Mouse (Mus musculus) heart, postnatal 36 days (tissue): ENCODE results near the gene Fam193b. TPM values are rescaled to one million over a fixed set of nuclear protein-coding genes. Genes with fewer than 3 reads are reported as not detected.
A peak's percentile ranks its signal among the peaks of the same experiment; 100 is the strongest.

Source experiments
- DNase-seq, 2 experiments: peaks; one replicate each; pipeline ENCODE4 v3.0.0; 2021 to 2022
- intact Hi-C: fragments of 180-260 bp; cut with DNase I; formaldehyde crosslinking; loops from one replicate; pipeline ENCODE4 v1.15.1; 2025
- microRNA-seq, 2 experiments: library from miRNA; unstranded; fragments of <30 nt; microRNA quantifications; one replicate each; pipeline ENCODE4 v1.2.0; 2021; ENCODE audit warnings: borderline number of aligned reads in 2 of 2
- total RNA-seq, 2 experiments: library from RNA; stranded (reverse); gene quantifications; 2 replicates each; pipeline ENCODE4 v1.2.3; 2021

Gene Fam193b
- total RNA-seq, 2 experiments from 2014 or later: 13.7 to 18.1 TPM

DNA sequence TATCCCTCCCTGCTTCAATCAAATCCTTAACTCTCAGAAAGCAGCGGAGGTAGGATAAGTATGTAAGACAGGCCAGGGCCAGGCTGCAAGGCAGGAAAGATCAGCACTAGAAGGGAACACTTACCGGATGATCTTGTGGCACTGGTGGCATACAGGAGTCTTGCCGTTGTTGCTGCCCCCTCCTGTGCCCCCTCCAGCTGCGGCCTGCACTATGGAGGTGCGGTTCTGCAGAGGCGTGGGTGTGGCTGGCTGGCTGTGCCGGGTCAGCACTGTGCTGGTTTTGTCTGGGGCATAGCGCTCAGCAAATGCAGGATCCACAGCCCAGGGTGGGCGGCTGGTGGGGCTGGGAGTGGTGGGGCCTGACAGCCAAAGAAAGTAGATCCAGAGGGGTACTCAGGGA is 65.1 kb downstream of the Fam193b start:
- DNase-seq: no peak
- intact Hi-C loops: no loop called here

DNA sequence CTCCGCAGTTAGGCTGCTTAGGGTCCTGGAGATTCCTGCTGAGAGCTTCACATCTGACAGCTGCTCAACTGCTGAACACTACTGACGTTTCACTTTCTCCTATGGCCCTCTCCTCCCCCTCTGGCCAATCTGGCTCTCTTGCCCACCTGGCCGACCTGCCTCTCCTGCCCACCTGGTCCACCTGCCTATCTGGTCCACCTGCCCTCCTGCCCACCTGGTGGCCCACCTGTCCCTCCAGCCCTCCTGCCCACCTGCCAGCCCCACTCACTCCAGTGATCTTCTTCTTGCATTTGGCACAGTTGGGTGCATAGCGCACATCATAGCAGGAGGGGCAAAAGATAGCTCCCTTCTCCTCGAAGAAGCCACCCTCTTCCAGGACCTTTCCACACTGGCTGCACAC is 66.5 kb downstream of the Fam193b start:
- DNase-seq: no peak
- intact Hi-C loops: no loop called here

DNA sequence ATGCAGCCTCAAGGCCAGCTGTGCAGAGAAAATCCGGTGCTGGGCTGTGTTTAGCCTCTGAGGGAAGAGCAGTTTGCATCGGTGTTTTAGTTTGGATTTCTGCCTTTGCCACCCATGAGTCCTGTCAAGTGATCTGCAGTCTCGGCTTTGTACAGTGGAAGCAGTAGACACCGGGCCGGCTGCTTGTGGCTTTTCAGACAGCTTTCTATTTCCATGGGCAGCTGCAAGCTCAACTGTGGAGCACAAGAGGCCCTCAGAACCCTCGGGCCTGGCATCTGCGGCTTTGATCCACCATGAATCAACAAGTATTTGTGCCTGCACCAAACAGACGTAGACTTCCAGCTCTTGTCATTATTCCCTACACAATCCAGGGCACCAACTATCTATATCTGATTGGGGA is 68.5 kb downstream of the Fam193b start:
- intact Hi-C loops: no loop called here
- DNase-seq: no peak

DNA sequence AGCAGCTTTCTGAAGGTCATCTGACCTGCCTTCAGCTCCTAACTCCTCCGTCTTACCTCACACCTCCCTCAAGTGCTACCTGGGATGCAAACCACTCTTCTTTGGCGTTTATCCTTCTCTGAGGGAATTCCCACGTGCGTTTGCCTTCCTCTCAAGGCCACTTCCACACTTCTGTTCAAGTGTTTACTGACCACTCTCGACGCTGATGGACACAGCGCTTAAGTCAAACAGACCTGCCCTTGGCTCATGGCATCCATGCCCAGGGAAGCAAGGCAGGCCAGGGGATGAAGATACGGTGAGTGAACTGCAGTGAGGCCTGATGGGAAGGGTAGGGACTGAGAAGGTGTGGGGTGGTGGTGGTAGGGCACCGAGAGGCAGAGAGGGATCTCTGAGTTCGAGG is 70.3 kb downstream of the Fam193b start:
- no peak for DNase-seq
- intact Hi-C loops: no loop called here

DNA sequence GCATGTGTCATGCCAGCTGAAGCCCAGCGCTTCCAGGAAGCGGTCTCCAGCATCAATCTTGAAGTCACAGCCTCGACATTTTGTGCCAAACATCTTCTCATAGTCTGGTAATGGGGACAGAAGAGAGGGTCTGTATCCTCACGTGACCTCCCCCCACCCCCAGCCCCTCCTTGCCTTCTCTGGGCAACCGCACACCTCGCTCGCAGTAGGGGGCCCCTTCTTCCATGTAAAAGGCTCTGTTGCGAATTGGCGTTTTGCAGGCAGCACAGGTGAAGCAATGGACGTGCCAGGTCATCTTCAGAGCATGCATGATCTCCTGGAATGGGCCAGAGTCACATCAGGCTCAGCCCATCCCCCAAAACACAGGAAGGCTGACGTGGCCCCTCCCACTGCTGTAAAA is 72.0 kb downstream of the Fam193b start:
- DNase-seq: no peak
- intact Hi-C loops: no loop called here

DNA sequence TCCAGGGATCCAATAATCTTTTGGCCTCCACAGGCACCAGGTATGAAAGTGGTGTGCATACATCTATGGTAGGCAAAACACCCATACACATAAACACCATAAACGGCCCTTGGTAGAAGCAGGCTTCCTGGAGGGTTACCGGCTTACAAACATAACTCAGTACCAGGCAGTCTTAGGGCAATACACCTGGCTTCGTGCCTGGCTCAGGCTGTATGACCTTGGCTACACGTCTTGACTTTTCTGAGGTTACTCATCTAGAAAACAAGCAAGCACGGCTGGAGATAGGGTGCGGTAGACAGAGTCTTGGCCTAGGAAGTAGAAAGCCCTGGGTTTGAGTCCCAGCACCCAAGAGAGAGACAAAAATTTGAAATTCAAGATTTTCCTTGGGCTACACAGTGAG is 74.3 kb downstream of the Fam193b start:
- DNase-seq: no peak
- intact Hi-C loops: no loop called here

DNA sequence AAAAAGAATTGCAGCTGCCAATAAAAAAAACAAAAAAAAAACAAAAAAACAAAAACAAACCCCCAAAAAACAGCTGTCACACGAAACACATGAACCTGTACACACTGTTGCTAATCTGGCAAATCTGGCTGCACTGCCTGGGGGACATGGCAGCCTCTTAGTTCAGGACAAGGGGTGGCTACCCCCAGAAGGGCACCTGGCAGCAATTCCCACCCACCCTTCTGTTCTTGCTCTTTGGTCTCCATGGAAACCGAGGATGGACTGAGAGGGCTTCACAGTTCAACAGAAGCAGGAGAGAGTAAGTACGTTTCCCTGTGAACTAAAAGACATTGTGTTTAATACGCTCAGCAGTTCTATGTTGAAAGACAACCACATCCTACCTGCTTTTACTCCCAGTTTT is 75.2 kb downstream of the Fam193b start:
- no peak for DNase-seq
- intact Hi-C loops: no loop called here

DNA sequence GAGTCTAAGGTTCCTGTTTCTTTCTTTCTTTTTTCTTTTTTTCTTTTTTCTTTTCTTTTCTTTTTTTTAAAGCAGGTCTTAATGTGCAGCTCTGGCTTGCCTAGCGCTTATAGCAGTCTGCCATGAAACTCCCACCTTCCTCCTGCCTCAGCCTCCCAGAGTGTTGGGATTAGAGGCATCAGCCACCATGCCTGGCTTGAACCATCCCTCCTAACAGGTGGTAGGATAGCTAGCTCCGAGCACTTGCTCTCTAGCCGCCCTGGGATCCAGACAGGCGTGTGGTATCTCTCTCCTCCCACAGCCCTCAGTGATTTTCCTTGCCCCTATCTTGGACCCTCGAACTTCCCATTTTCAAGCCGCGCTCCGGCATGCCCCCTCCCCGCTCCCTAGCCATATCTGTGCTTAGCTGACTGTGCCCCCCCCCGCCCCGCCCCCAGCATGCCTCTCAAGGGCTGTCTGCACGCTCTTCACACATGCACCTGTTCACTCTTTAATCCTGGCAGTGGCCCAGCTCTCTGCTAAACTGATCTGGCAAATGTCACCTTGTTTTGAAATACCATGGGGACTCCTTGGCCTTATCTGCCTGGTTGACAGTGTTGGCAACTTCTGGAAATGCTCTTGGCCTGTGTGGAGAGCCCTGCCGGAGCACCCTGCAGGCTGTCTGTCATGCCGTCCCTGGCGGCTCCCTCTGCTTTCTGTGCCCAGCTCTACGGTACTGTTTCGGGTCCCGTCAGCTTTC is 75.9 kb downstream of the Fam193b start:
- DNase-seq: peak in 1 of 2 experiments; percentile 47
- intact Hi-C loops: no loop called here

DNA sequence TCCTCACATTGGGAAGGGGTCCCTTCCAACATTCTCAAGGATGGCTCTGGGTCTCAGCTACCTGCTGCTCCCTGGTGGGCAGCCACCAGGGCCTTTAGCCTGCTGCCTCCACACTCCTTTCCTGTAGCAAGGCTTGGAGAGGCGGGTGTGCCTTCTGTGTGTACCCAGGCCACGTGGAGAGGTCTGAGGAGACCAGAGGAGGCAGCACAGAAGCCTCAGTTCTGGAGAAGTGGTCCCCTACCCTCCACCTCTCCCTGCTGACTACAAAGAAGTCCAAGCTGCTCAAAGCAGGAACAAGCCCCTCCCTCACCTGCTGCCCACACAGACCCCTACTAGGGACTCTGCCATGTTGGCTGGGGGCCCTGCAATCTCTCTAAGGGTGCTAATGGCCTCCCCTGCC is 76.7 kb downstream of the Fam193b start:
- intact Hi-C loops: no loop called here

More for the DNA sequence above, 76.7 kb downstream of the Fam193b start:
- DNase-seq: no peak

Small RNA genes within 50 kb of the gene (microRNA-seq; reads per million reads assigned to microRNA genes)
- 2.0 to 5.1 reads per million in 2 experiments for gene Mir6945

Other genes with a start within 250 kb of the Fam193b start
- gene Rab24, start 249.2 kb downstream of the Fam193b start, total RNA-seq: 10 to 100 TPM; 39.2 to 40.5 TPM
- under 1 TPM; 0.33 to 0.53 TPM for gene Mxd3, start 241.3 kb downstream of the Fam193b start, total RNA-seq
- 10 to 100 TPM; 47.7 to 48.1 TPM for gene Lman2, start 208.3 kb downstream of the Fam193b start, total RNA-seq
- gene Rgs14, start 201.4 kb downstream of the Fam193b start, total RNA-seq: 1 to 10 TPM in 1 of 2 experiments, under 1 TPM in 1; 0.47 to 1.0 TPM
- not detected for gene Slc34a1, start 172.9 kb downstream of the Fam193b start, total RNA-seq
- gene Pfn3, start 155.9 kb downstream of the Fam193b start, total RNA-seq: not detected
- not detected for gene F12, start 144.3 kb downstream of the Fam193b start, total RNA-seq
- gene Grk6, start 126.0 kb downstream of the Fam193b start, total RNA-seq: 10 to 100 TPM; 17.6 to 18.1 TPM
- gene Prr7, start 106.9 kb downstream of the Fam193b start, total RNA-seq: under 1 TPM; 0.58 to 0.70 TPM
- gene Dbn1, start 83.0 kb downstream of the Fam193b start, total RNA-seq: 1 to 10 TPM; 9.4 to 9.6 TPM
- gene Pdlim7, start 57.4 kb downstream of the Fam193b start, total RNA-seq: 10 to 100 TPM; 49.3 to 49.9 TPM
- 1 to 10 TPM; 2.2 to 2.7 TPM for gene Dok3, start 41.8 kb downstream of the Fam193b start, total RNA-seq
- gene Ddx41, start 34.5 kb downstream of the Fam193b start, total RNA-seq: 10 to 100 TPM; 14.4 to 14.7 TPM
- gene Tmed9, start 2.6 kb upstream of the Fam193b start, total RNA-seq: 10 to 100 TPM; 85.3 to 86.2 TPM
- gene B4galt7, start 28.8 kb upstream of the Fam193b start, total RNA-seq: 1 to 10 TPM; 9.0 to 9.7 TPM
- gene Caml, start 51.9 kb upstream of the Fam193b start, total RNA-seq: 10 to 100 TPM; 12.5 TPM
- gene Ddx46, start 63.9 kb upstream of the Fam193b start, total RNA-seq: 10 to 100 TPM; 21.4 to 23.2 TPM
- 10 to 100 TPM; 39.6 to 45.0 TPM for gene B230219D22Rik, start 122.0 kb upstream of the Fam193b start, total RNA-seq
- gene Txndc15, start 143.5 kb upstream of the Fam193b start, total RNA-seq: 10 to 100 TPM; 42.6 to 45.8 TPM
- 10 to 100 TPM; 45.2 to 49.6 TPM for gene Pcbd2, start 156.2 kb upstream of the Fam193b start, total RNA-seq
- not detected for gene Catsper3, start 213.4 kb upstream of the Fam193b start, total RNA-seq